Mouse (Mus musculus) cerebellum, adult 2 months (tissue): ENCODE results near the gene Dst.

Source experiments
- CTCF ChIP-seq: fragments of 200-500 bp; IDR thresholded peaks from 2 replicates; pipeline ENCODE4 v1.5.1; 2011; ENCODE audit warnings: low read depth, mild to moderate bottlenecking, control low read depth, low read length, moderate library complexity, borderline replicate concordance; ENCODE audit not compliant: insufficient read depth
- POLR2A ChIP-seq: fragments of 200-500 bp; IDR thresholded peaks from 2 replicates; pipeline ENCODE4 v1.6.1; 2011; ENCODE audit warnings: low read length, control low read depth, borderline replicate concordance; ENCODE audit not compliant: insufficient read depth

DNA sequence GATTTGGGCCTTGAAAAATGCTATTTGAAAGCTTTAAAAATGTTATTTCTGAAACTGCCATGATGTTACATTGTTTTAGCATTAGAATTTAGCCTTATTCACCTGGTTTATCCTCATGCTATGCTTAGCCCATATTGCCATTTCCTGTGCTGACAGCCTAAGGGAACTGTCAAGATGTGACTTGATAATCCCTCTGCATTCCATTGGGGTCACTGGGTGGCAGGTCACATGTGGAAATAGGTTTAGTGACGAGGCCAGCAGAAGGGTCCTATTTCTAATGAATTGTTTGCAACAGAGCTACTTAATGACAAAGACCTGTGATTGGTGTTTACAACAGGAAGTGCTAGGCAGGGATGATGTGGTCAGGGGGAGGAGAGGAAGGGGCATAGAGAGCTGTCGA is 61.9 kb downstream of the Dst start:
- no peak for TF ChIP-seq POLR2A
- no peak for TF ChIP-seq CTCF
